Mouse (Mus musculus): Measurements from ENCODE around the gene Dclk3. TPM values are rescaled to one million over a fixed set of nuclear protein-coding genes. Genes with fewer than 3 reads are reported as not detected.

Dclk3 gene
- polyA plus RNA-seq, 1 experiment from 2014 or later: 0.39 TPM

- Histone ChIP-seq H3K36me3 (no peaks in the 10 kb centered on the region), H3K9ac (replicated peaks) (no peak overlapping the region), H3K4me1 (replicated peaks) (peaks cover 7% of the 10 kb centered on the region; the same call in 1 of the 2 replicates), H3K27ac (no peak overlapping the region), H3K4me2 (no peak overlapping the region), H3K9me3 (no peaks in the 10 kb centered on the region), H3K27me3 (no peaks in the 10 kb centered on the region), H3K4me3 (replicated peaks) (no peak overlapping the region)
- ATAC-seq (ENCODE audit: insufficient number of reproducible peaks, insufficient read depth, low FRiP score, low TSS enrichment, low read depth): no peak
- WGBS: 77% methylated on average over 10 of the region's 10 CpGs
These were observed 30.5 kb upstream of the Dclk3 start for GRCm38 (mm10) chr9:111408427-111408826.

GRCm38 (mm10) chr9:111412471-111413160 is 26.3 kb upstream of the Dclk3 start:
- H3K4me1 ChIP-seq (replicated peaks): peaks cover 7% of the 10 kb centered on the region; the same call in 1 of the 2 replicates
- H3K27ac ChIP-seq: no peak overlapping the region
- ATAC-seq (ENCODE audit: insufficient number of reproducible peaks, insufficient read depth, low FRiP score, low TSS enrichment, low read depth): no peak
- no peaks in the 10 kb centered on the region for H3K36me3 ChIP-seq
- no peak overlapping the region for H3K4me2 ChIP-seq
- no peak overlapping the region for H3K9ac ChIP-seq (replicated peaks)
- H3K4me3 ChIP-seq (replicated peaks): no peak overlapping the region
- 70% methylated on average over 16 of the region's 16 CpGs for WGBS
- H3K9me3 ChIP-seq: no peaks in the 10 kb centered on the region
- H3K27me3 ChIP-seq: no peaks in the 10 kb centered on the region

- H3K27ac ChIP-seq: no peak overlapping the region
- no peaks in the 10 kb centered on the region for H3K27me3 ChIP-seq
- no peak overlapping the region for H3K9ac ChIP-seq (replicated peaks)
- H3K4me1 ChIP-seq (replicated peaks): no peaks in the 10 kb centered on the region
- 70% methylated on average over 2 of the region's 2 CpGs for WGBS
- no peak overlapping the region for H3K4me3 ChIP-seq (replicated peaks)
- H3K36me3 ChIP-seq: no peaks in the 10 kb centered on the region
- H3K9me3 ChIP-seq: no peaks in the 10 kb centered on the region
- no peak for ATAC-seq (ENCODE audit: insufficient number of reproducible peaks, insufficient read depth, low FRiP score, low TSS enrichment, low read depth)
- no peak overlapping the region for H3K4me2 ChIP-seq
These were observed 17.0 kb upstream of the Dclk3 start for GRCm38 (mm10) chr9:111421862-111422261.

GRCm38 (mm10) chr9:111422567-111422966 is 16.3 kb upstream of the Dclk3 start:
- H3K4me3 ChIP-seq (replicated peaks): no peak overlapping the region
- no peaks in the 10 kb centered on the region for H3K9me3 ChIP-seq
- no peak for ATAC-seq (ENCODE audit: insufficient number of reproducible peaks, insufficient read depth, low FRiP score, low TSS enrichment, low read depth)
- H3K36me3 ChIP-seq: no peaks in the 10 kb centered on the region
- no peak overlapping the region for H3K27ac ChIP-seq
- H3K4me2 ChIP-seq: no peak overlapping the region
- no peaks in the 10 kb centered on the region for H3K27me3 ChIP-seq
- no peak overlapping the region for H3K9ac ChIP-seq (replicated peaks)
- no peaks in the 10 kb centered on the region for H3K4me1 ChIP-seq (replicated peaks)
- WGBS: 77% methylated on average over 5 of the region's 5 CpGs

GRCm38 (mm10) chr9:111425113-111425512 is 13.8 kb upstream of the Dclk3 start:
- H3K4me3 ChIP-seq (replicated peaks): no peak overlapping the region
- no peak overlapping the region for H3K9ac ChIP-seq (replicated peaks)
- no peak overlapping the region for H3K27ac ChIP-seq
- H3K9me3 ChIP-seq: no peaks in the 10 kb centered on the region
- 74% methylated on average over 6 of the region's 6 CpGs for WGBS
- H3K27me3 ChIP-seq: no peaks in the 10 kb centered on the region
- no peaks in the 10 kb centered on the region for H3K4me1 ChIP-seq (replicated peaks)
- no peak overlapping the region for H3K4me2 ChIP-seq
- H3K36me3 ChIP-seq: no peaks in the 10 kb centered on the region
- no peak for ATAC-seq (ENCODE audit: insufficient number of reproducible peaks, insufficient read depth, low FRiP score, low TSS enrichment, low read depth)

- H3K4me2 ChIP-seq: no peak overlapping the region
- H3K4me3 ChIP-seq (replicated peaks): no peak overlapping the region
- no peak for ATAC-seq (ENCODE audit: insufficient number of reproducible peaks, insufficient read depth, low FRiP score, low TSS enrichment, low read depth)
- no peaks in the 10 kb centered on the region for H3K36me3 ChIP-seq
- no peak overlapping the region for H3K27ac ChIP-seq
- H3K9me3 ChIP-seq: no peaks in the 10 kb centered on the region
- H3K9ac ChIP-seq (replicated peaks): no peak overlapping the region
- 85% methylated on average over 4 of the region's 4 CpGs for WGBS
- H3K27me3 ChIP-seq: no peaks in the 10 kb centered on the region
- no peaks in the 10 kb centered on the region for H3K4me1 ChIP-seq (replicated peaks)
These were observed 12.9 kb upstream of the Dclk3 start for GRCm38 (mm10) chr9:111425952-111426351.

GRCm38 (mm10) chr9:111427891-111428555 is 10.9 kb upstream of the Dclk3 start:
- H3K27ac ChIP-seq: no peak overlapping the region
- ATAC-seq (ENCODE audit: insufficient number of reproducible peaks, insufficient read depth, low FRiP score, low TSS enrichment, low read depth): no peak
- no peaks in the 10 kb centered on the region for H3K4me1 ChIP-seq (replicated peaks)
- 84% methylated on average over 9 of the region's 9 CpGs for WGBS
- no peaks in the 10 kb centered on the region for H3K27me3 ChIP-seq
- H3K4me2 ChIP-seq: no peak overlapping the region
- H3K36me3 ChIP-seq: no peaks in the 10 kb centered on the region
- H3K9me3 ChIP-seq: no peaks in the 10 kb centered on the region
- H3K4me3 ChIP-seq (replicated peaks): no peak overlapping the region
- no peak overlapping the region for H3K9ac ChIP-seq (replicated peaks)

GRCm38 (mm10) chr9:111428698-111429362 is 10.1 kb upstream of the Dclk3 start:
- Histone ChIP-seq H3K4me1 (replicated peaks) (no peaks in the 10 kb centered on the region), H3K9me3 (no peaks in the 10 kb centered on the region), H3K4me2 (no peak overlapping the region), H3K36me3 (no peaks in the 10 kb centered on the region), H3K9ac (replicated peaks) (no peak overlapping the region), H3K27ac (no peak overlapping the region), H3K27me3 (no peaks in the 10 kb centered on the region), H3K4me3 (replicated peaks) (no peak overlapping the region)
- ATAC-seq (ENCODE audit: insufficient number of reproducible peaks, insufficient read depth, low FRiP score, low TSS enrichment, low read depth): no peak
- whole genome bisulfite sequencing: 84% methylated on average over 8 of the region's 8 CpGs

GRCm38 (mm10) chr9:111429363-111429750 is 9.5 kb upstream of the Dclk3 start:
- 63% methylated on average over 2 of the region's 2 CpGs for WGBS
- Histone ChIP-seq H3K4me2 (no peak overlapping the region), H3K27ac (no peak overlapping the region), H3K9me3 (no peaks in the 10 kb centered on the region), H3K27me3 (no peaks in the 10 kb centered on the region), H3K36me3 (no peaks in the 10 kb centered on the region), H3K4me1 (replicated peaks) (no peaks in the 10 kb centered on the region), H3K9ac (replicated peaks) (no peak overlapping the region), H3K4me3 (replicated peaks) (no peak overlapping the region)
- ATAC-seq (ENCODE audit: insufficient number of reproducible peaks, insufficient read depth, low FRiP score, low TSS enrichment, low read depth): no peak

- H3K27ac ChIP-seq: no peak overlapping the region
- ATAC-seq (ENCODE audit: insufficient number of reproducible peaks, insufficient read depth, low FRiP score, low TSS enrichment, low read depth): no peak
- H3K9ac ChIP-seq (replicated peaks): no peak overlapping the region
- 84% methylated on average over 2 of the region's 2 CpGs for WGBS
- no peak overlapping the region for H3K4me2 ChIP-seq
- H3K4me1 ChIP-seq (replicated peaks): 0 out of 2 replicates have a peak, but pooled peaks cover 2% of the 10 kb centered on the region
- H3K4me3 ChIP-seq (replicated peaks): no peak overlapping the region
- no peaks in the 10 kb centered on the region for H3K9me3 ChIP-seq
- no peaks in the 10 kb centered on the region for H3K36me3 ChIP-seq
- H3K27me3 ChIP-seq: peaks cover 32% of the 10 kb centered on the region
These were observed 3.5 kb upstream of the Dclk3 start for GRCm38 (mm10) chr9:111435429-111435828.

GRCm38 (mm10) chr9:111439836-111440201 is 938 bp downstream of the Dclk3 start:
- Histone ChIP-seq H3K9me3 (no peaks in the 10 kb centered on the region), H3K4me3 (replicated peaks) (no peak overlapping the region), H3K9ac (replicated peaks) (no peak overlapping the region), H3K4me2 (no peak overlapping the region), H3K27me3 (peaks cover 39% of the 10 kb centered on the region), H3K27ac (no peak overlapping the region), H3K4me1 (replicated peaks) (0 out of 2 replicates have a peak, but pooled peaks cover 2% of the 10 kb centered on the region), H3K36me3 (no peaks in the 10 kb centered on the region)
- no peak for ATAC-seq (ENCODE audit: insufficient number of reproducible peaks, insufficient read depth, low FRiP score, low TSS enrichment, low read depth)
- 50% methylated on average over 8 of the region's 8 CpGs for WGBS
